Mouse (Mus musculus) hindbrain, embryonic 10.5 days (tissue): ENCODE measurements around the gene Gcc2. TPM values are rescaled to one million over a fixed set of nuclear protein-coding genes. Genes with fewer than 3 reads are reported as not detected.
"Not testable (repeated sequence)": the region's sequence is repeated elsewhere in the genome, so short reads cannot be mapped to it uniquely, and the experiment has no call there.

Experiments
- DNase-seq: peaks from one replicate; pipeline ENCODE4 v3.0.0-alpha.2; 2017; ENCODE audit warnings: low spot score
- H3K27ac ChIP-seq: fragments of 300-500 bp; sonication (generic); 2 replicates; pipeline ENCODE4 v1.5.1; 2016; ENCODE audit warnings: mild to moderate bottlenecking, moderate library complexity
- H3K27me3 ChIP-seq: fragments of 300-500 bp; sonication (generic); 2 replicates; pipeline ENCODE4 v1.6.1; 2016; ENCODE audit warnings: mild to moderate bottlenecking; ENCODE audit not compliant: poor library complexity, insufficient read depth, severe bottlenecking
- H3K36me3 ChIP-seq: fragments of 300-500 bp; sonication (generic); 2 replicates; pipeline ENCODE4 v1.6.1; 2016; ENCODE audit warnings: mild to moderate bottlenecking, moderate library complexity
- H3K4me1 ChIP-seq: fragments of 300-500 bp; sonication (generic); replicated peaks from 2 replicates; pipeline ENCODE4 v1.6.1; 2016; ENCODE audit warnings: mild to moderate bottlenecking
- H3K4me3 ChIP-seq: fragments of 300-500 bp; sonication (generic); 2 replicates; pipeline ENCODE4 v1.5.1; 2016; ENCODE audit warnings: mild to moderate bottlenecking, moderate library complexity
- H3K9me3 ChIP-seq: fragments of 300-500 bp; sonication (generic); 2 replicates; pipeline ENCODE4 v1.6.1; 2016; ENCODE audit warnings: mild to moderate bottlenecking, moderate library complexity
- WGBS: fragments of 180-500 bp; shearing (Covaris S2); methylation state at CpG from one replicate; pipeline ENCODE4 v1.1.7; 2016; 5-methylcytosine and 5-hydroxymethylcytosine counted together
- polyA plus RNA-seq: library from polyadenylated mRNA; unstranded; fragments of >200 nt; fragmentation: Nextera tagmentation; extraction: Ambion mirVana; gene quantifications from 2 replicates; pipeline ENCODE4 v1.2.1, GENCODE M21; 2016

Gene Gcc2
- 31.7 and 44.2 TPM in 2 replicates for polyA plus RNA-seq

DNA sequence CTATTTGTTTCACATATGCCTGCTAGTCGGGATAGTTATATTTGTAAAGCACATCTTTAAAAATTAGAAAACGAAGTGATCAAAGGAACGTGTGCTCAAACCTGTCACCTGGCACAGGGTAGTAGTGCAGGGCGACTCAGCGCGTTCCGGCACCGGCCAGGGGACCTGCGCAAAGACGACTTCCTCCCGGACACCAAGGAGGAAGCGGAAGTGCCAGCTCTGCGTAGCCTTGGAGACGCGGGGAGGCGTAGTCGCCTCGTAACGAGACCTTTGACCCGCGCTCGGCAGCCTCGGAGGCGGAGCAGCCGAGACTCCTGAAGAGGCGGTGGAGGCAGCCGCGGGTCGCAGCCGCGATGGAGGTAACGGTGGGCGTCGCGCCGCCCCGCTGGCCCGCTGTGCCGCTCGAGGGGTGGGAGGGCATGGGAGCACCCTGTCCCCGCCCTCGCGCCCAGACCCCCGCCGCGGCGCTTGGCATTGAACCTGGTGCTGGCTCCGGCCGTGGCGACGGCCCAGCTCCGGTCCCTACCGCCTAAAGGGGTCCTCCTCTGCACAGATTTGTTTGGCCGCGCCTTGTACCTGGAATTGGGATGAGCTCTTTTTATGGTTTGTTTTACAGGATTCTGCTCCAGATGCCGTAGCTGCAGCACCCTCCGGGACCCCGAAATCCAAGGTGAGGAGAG is at the start of gene Gcc2:
Gene Gcc2 (plus strand): TSS at position 285 of the 680 bp plus-strand sequence.
- H3K27me3 ChIP-seq: no peaks in the 10 kb centered on the region
- DNase-seq: peak; percentile 96
- WGBS: under 1% methylated on average over 58 of the region's 58 CpGs
- peak within 1 kb of the TSS; percentile 87 for H3K4me3 ChIP-seq
- H3K27ac ChIP-seq: peak within 1 kb of the TSS; percentile 93
- peaks cover 13% of the 10 kb centered on the region for H3K4me1 ChIP-seq
- H3K9me3 ChIP-seq: no peaks in the 10 kb centered on the region
- peaks cover 26% of the 10 kb centered on the region for H3K36me3 ChIP-seq

DNA sequence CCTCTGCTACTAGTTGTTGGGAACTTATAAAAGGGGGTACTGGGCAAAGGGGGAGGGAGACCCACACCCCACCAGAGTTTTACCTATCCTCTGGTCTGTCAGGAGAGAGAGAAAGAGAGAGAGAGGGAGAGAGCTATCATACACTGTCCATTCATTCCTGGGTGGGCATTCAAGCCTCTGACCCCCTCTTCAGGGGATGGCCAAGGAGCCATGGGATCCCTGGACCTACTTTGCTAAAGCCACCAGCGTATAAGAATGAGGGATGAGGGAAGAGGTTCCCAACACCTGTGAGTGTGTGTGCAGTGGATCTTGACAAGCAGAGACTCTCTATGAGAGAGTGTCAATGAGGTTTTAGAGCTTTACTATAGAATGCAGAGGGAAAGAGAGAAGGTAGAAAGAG is 49.3 kb upstream of the Gcc2 start:
- Histone ChIP-seq H3K27ac (no peak overlapping the region), H3K4me1 (no peaks in the 10 kb centered on the region), H3K4me3 (no peak overlapping the region), H3K9me3 (peaks cover 14% of the 10 kb centered on the region), H3K27me3 (no peaks in the 10 kb centered on the region), H3K36me3 (no peaks in the 10 kb centered on the region)
- DNase-seq: no peak
- 46% methylated on average over 1 of the region's 1 CpGs for WGBS

DNA sequence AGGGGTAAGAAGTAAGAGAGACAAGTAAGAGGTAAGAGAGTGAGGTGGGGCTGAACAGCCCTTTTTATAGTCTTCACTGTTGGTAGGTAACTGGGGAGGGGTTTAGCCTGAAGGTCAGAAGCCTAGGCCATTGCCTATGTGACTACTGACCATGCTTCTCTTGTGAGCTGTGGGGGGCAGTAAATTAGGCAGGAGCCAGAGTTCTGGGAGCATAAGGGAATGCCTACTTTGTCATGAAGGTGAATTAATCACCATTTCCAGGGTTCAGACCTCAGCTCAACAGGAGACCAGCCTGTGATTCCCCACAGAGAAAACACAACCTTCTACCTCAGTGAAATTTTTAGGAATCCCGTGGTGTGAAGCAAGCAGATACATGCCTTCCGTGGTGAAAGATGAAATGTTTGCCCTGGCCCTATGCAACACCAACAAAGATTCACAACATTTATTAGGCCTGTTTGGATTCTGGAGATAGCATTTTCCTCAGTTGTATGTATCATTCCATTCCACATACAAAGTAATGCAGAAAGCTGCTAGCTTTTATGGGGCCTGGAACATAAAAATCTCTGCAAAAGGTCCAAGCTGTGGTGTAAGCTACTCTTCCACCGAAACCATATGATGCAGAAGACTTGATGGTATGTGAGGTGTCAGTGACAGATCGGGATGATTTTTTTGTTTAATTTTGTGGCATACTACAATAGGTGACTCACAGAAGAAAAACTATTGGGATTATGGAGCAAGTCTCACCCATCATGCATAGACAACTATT is 48.5 kb upstream of the Gcc2 start:
- no peak for DNase-seq

DNA sequence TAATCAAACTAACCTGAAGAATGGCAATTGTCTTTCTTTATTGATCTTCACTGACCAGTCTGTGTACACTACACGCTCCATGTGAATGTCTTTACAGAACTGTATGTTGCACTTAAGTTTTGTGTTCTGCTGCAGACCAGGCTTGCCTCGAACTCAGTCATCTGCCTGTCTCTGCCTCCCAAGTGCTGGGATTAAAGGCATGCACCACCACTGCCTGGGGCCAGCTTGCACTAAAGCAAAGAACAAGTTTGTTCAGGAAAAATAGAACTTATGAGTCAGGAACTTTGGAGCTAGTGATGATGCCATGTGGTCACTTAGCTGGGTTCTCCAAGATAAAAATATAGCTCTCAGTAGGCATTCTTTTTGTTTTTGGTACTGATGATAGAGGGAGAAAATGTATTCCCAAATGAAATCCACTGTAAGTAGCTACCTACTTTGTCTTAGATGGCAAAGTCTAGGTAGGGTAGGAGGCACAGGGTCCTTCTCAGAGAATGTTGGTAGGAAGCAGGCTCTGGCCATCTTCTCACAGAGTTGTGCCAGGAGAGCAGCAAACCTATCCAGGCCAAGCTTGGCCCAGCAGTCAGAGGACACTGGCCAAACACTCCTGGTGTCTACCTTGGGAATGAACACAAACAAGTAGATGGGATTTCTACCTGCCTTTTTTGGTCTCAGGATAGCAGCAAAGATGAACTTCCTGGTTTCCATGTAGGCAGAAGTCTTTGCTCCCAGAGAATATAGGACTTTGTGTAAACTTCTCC is 45.4 kb upstream of the Gcc2 start:
- no peak for DNase-seq
- Histone ChIP-seq H3K4me3 (no peak overlapping the region), H3K27ac (no peak overlapping the region), H3K4me1 (no peaks in the 10 kb centered on the region), H3K9me3 (peaks cover 23% of the 10 kb centered on the region), H3K27me3 (no peaks in the 10 kb centered on the region), H3K36me3 (no peaks in the 10 kb centered on the region)
- 78% methylated on average over 2 of the region's 2 CpGs for WGBS

More for the DNA sequence above, 48.5 kb upstream of the Gcc2 start:
- 84% methylated on average over 4 of the region's 4 CpGs for WGBS
- Histone ChIP-seq H3K27me3 (no peaks in the 10 kb centered on the region), H3K4me1 (no peaks in the 10 kb centered on the region), H3K27ac (no peak overlapping the region), H3K4me3 (no peak overlapping the region), H3K9me3 (peaks cover 16% of the 10 kb centered on the region), H3K36me3 (no peaks in the 10 kb centered on the region)

DNA sequence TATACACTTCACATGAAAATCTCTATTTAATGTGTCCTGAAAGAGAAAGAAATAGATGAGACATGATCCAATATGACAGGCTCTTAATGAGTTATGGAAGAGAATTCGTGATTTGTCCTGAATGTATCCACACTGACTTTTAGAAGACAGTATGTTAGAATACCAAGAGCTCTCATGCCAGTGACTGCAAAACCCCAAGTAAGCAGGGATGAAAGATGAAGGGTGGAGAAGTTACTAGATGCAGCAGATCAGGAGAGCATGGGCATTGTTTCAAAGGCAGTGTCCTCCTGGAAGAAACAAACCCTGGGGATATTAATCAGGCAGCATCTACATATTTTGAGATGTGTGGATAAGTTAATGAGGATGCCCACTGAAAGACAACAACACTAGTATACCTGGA is 44.8 kb upstream of the Gcc2 start:
- no peaks in the 10 kb centered on the region for H3K36me3 ChIP-seq
- H3K4me3 ChIP-seq: no peak overlapping the region
- DNase-seq: no peak
- no peaks in the 10 kb centered on the region for H3K4me1 ChIP-seq
- no peak overlapping the region for H3K27ac ChIP-seq
- 74% methylated on average over 1 of the region's 1 CpGs for WGBS
- peaks cover 23% of the 10 kb centered on the region for H3K9me3 ChIP-seq
- H3K27me3 ChIP-seq: no peaks in the 10 kb centered on the region

DNA sequence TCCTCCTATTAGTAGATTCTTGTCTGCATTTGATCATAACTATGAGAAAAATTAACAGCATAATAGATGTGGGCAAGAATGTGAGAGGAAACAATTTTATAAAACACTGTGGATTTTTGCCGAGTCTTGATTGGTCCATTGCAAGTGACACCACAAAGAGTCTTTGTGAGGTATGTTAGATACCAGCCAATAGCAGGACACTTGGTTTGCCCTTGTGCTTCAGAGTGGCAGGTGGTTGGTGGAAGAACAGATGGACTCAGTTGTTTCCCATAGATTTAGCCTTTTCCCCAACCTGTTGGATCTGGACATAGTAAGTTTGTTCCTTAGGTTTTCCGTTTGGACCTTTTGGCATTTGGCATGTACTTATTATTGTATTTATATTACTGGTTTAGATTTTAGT is 44.1 kb upstream of the Gcc2 start:
- H3K36me3 ChIP-seq: no peaks in the 10 kb centered on the region
- no peaks in the 10 kb centered on the region for H3K27me3 ChIP-seq
- H3K9me3 ChIP-seq: peaks cover 18% of the 10 kb centered on the region
- H3K27ac ChIP-seq: no peak overlapping the region
- no peak overlapping the region for H3K4me3 ChIP-seq
- WGBS: 89% methylated on average over 2 of the region's 2 CpGs
- DNase-seq: no peak
- no peaks in the 10 kb centered on the region for H3K4me1 ChIP-seq

DNA sequence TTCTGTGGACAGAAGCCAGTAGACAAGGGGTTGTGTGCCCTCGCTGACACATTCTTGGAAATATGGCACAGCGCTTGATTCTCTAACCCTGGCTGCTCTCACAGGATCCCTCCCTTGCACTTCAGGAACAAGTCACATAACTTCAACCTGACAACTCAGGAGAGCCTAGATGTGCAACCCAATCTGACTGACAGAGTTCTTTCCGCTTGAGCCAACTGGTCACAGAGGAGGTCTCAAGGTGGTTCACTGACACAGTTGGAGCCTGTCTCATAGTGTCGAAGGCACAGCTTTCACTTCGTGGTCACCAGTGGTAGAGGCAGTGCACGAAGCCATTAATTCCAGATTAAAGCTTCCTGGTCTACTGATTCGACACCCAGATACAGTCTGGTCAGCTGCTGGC is 43.1 kb upstream of the Gcc2 start:
- H3K9me3 ChIP-seq: peaks cover 13% of the 10 kb centered on the region
- no peak for DNase-seq
- no peaks in the 10 kb centered on the region for H3K4me1 ChIP-seq
- WGBS: 78% methylated on average over 7 of the region's 7 CpGs
- H3K4me3 ChIP-seq: no peak overlapping the region
- no peaks in the 10 kb centered on the region for H3K27me3 ChIP-seq
- no peaks in the 10 kb centered on the region for H3K36me3 ChIP-seq
- no peak overlapping the region for H3K27ac ChIP-seq

DNA sequence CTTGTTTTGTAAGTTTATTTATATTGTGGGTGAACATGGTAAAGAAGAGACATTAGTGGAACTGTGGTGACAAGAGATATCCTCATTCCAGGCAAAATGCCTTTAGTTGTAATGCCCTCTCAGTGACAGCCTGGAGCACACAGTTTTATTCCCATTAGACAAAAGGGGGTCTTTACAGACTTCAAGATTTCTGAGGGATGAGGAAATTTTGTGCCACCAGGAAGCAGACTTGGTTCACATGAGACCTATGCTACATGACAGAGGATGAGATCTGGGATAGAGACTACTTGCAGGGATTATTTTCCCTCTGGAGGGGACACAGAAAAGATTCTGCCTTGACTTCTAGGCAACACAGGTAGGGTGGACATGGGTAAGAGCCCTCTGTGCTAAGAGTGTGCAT is 40.8 kb upstream of the Gcc2 start:
- DNase-seq: no peak
- Histone ChIP-seq H3K9me3 (peaks cover 13% of the 10 kb centered on the region), H3K27me3 (no peaks in the 10 kb centered on the region), H3K36me3 (no peaks in the 10 kb centered on the region), H3K4me1 (no peaks in the 10 kb centered on the region), H3K4me3 (no peak overlapping the region), H3K27ac (no peak overlapping the region)

DNA sequence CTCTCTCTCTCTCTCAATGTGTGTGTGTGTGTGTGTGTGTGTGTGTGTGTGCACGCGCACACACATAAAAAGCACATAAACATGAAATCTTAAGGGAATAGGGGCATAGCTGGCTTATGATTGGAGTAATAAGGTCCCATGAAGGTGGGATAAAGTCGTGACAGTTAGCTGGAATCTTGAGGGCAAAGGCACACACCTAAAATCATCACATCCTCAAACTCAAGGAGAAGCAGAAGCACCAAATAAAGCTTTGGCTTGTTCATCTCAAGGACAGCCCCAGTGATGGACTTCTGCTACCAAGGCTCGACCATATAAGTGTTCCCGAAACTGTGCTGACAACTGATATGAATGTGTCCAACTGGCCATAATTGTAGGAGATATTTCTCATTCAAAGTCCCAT is 40.4 kb upstream of the Gcc2 start:
- no peak overlapping the region for H3K27ac ChIP-seq
- no peaks in the 10 kb centered on the region for H3K27me3 ChIP-seq
- H3K4me3 ChIP-seq: no peak overlapping the region
- no peaks in the 10 kb centered on the region for H3K4me1 ChIP-seq
- H3K36me3 ChIP-seq: no peaks in the 10 kb centered on the region
- 85% methylated on average over 5 of the region's 5 CpGs for WGBS
- no peak for DNase-seq
- H3K9me3 ChIP-seq: peaks cover 13% of the 10 kb centered on the region

DNA sequence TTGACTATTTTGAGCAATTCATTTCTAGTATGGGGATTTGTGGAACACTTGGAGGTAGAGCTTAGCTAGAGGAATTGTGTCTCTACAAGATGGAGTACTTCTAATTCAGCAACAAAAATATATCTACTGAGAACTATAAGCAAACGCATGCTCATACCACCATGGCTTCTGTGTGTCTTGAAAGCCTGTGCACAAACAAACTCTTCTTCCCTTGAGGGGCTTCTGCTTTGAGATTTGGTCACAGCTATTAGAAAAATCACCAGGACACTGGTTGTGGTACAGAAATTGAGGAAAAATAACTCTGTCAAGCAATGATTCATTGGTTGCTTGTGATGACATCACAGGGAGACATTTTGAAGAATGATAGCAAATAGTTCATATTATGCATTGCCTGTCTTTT is 39.9 kb upstream of the Gcc2 start:
- Histone ChIP-seq H3K4me3 (no peak overlapping the region), H3K36me3 (no peaks in the 10 kb centered on the region), H3K4me1 (no peaks in the 10 kb centered on the region), H3K27me3 (no peaks in the 10 kb centered on the region), H3K27ac (no peak overlapping the region), H3K9me3 (peaks cover 9% of the 10 kb centered on the region)
- 88% methylated on average over 1 of the region's 1 CpGs for WGBS
- DNase-seq: no peak

DNA sequence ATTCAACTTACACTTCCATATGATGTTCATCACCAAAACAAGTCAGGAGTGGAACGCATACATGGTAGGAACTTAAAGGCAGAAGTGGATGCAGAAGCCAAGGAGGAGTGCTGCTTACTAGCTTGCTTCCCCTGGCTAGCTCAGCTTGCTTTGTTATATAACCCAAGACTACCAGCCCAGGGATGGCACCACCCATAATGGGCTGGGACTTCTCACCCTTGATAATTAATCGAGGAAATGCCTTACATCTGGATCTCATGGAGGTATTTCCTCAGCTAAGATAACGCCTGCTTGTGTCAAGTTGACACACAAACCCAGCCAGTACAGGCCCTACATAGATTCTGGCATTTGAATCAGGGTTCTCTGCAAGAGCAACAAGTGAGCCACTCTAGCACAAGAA is 37.9 kb upstream of the Gcc2 start:
- DNase-seq: no peak
- H3K9me3 ChIP-seq: peaks cover 8% of the 10 kb centered on the region
- no peak overlapping the region for H3K27ac ChIP-seq
- H3K27me3 ChIP-seq: no peaks in the 10 kb centered on the region
- no peaks in the 10 kb centered on the region for H3K4me1 ChIP-seq
- no peak overlapping the region for H3K4me3 ChIP-seq
- no peaks in the 10 kb centered on the region for H3K36me3 ChIP-seq
- 88% methylated on average over 3 of the region's 3 CpGs for WGBS

DNA sequence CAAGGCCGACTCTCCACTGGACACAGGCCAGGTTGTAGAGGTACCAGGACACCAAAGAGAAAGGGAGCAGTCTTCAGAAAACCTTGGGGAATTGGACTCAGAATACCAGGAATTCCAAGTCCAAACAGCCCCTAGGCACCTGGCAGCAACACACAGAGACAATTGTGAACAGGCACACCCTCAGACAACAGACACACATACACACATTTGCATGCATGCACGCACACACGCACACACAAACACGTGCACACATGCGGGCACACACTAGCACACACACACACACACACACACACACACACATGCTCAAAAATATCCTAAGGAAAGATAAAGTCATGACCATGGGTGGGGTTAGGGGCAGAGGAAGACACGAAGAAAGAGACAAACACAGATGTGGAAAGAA is 34.6 kb upstream of the Gcc2 start:
- H3K4me1 ChIP-seq: no peaks in the 10 kb centered on the region
- no peak for DNase-seq
- H3K4me3 ChIP-seq: no peak overlapping the region
- no peaks in the 10 kb centered on the region for H3K27me3 ChIP-seq
- 83% methylated on average over 6 of the region's 6 CpGs for WGBS
- no peaks in the 10 kb centered on the region for H3K36me3 ChIP-seq
- H3K9me3 ChIP-seq: peaks cover 9% of the 10 kb centered on the region
- no peak overlapping the region for H3K27ac ChIP-seq

DNA sequence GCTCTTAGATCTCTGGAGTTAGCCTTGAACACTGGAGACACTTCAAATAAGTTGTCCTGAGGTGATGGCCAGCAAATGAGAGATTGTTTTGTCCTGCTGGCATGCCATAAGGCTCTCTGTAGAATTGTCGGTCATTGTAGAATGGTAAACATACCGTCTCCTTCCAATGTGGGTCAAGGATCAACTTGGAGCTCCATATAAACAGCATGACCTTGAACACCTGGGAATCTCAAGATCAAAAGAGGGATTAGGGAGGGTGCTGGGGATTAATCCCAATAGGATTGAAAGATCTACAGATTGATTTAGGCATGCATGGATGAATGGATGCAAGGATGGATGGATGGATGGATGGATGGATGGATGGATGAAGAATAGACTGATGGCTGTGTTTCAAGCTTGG is 33.7 kb upstream of the Gcc2 start:
- not testable (repeated sequence) for H3K4me3 ChIP-seq, H3K27ac ChIP-seq, H3K36me3 ChIP-seq, DNase-seq, H3K27me3 ChIP-seq, H3K4me1 ChIP-seq
- H3K9me3 ChIP-seq: peaks cover 12% of the 10 kb centered on the region
- 95% methylated on average over 2 of the region's 2 CpGs for WGBS
